ENCODE assay signal across 8 mouse cellular contexts in genomic region chr7:141264761-141265410, GRCm38 (mm10). TPM values are rescaled to one million over a fixed set of nuclear protein-coding genes. Genes with fewer than 3 reads are reported as not detected.
DNase-seq lines count a peak whose midpoint lies in the region; ATAC-seq and TF ChIP-seq lines count a peak whose summit lies in the region.
"Had no signal": no experiment of that assay in that cellular context is flagged by ENCODE, and none has a peak within 500 bp of the region (broad histone marks: within the 10 kb centered on the region; RNA-seq: fewer than 3 reads in every experiment).

No protein-coding gene starts in this region.

- no peak for ATAC-seq in embryonic facial prominence, embryonic 13.5 days (ENCODE audit: insufficient number of reproducible peaks, insufficient read depth, low FRiP score, low TSS enrichment, low read depth)
- ATAC-seq in hindbrain, embryonic 14.5 days (ENCODE audit: low FRiP score): 0 out of 2 replicates have a peak, but pooled peaks have one; percentile 60
- ATAC-seq in liver, embryonic 15.5 days (ENCODE audit: insufficient read depth): peak; percentile 30; the same call in 1 of the 2 replicates
- peak; percentile 61; the same call in 1 of the 2 replicates for ATAC-seq in neural tube, embryonic 11.5 days (ENCODE audit: insufficient read depth, low FRiP score, low TSS enrichment)

- no peaks in the 10 kb centered on the region for H3K79me2 ChIP-seq in CH12.LX (replicated peaks; ENCODE audit: control insufficient read depth, extremely low read depth, insufficient read depth, poor library complexity, severe bottlenecking)

- H3K4me3 ChIP-seq in CH12.LX (replicated peaks in 1 of 3; ENCODE audit: low read depth in 2 of 3, low read length in 2 of 3, poor library complexity in 1 of 3): peak overlapping the region in 1 of 3 experiments; percentile 83
- H3K4me3 ChIP-seq in embryonic facial prominence, embryonic 13.5 days: no peak overlapping the region
- no peak overlapping the region for H3K4me3 ChIP-seq in hindbrain, embryonic 14.5 days (replicated peaks; ENCODE audit: low read length)
- peak overlapping the region; percentile 71 for H3K4me3 ChIP-seq in liver, embryonic 15.5 days (replicated peaks)
- H3K4me3 ChIP-seq in neural tube, embryonic 11.5 days (ENCODE audit: low read depth, low read length): no peak overlapping the region

- TF ChIP-seq EP300 in CH12.LX (IDR thresholded peaks at IDR 0.05; ENCODE audit: low read length): no peak; the same call in 1 of the 2 replicates

- dilution Hi-C loops in CH12.LX (cut with MboI; ENCODE audit: extremely low pct_ligation_motif_present, extremely low pct_unique_long_range_greater_than_20kb, low sequenced_read_pairs): no loop called here

- H3K27ac ChIP-seq in CH12.LX (ENCODE audit: insufficient read depth, low read depth): peak overlapping the region; percentile 80
- H3K27ac ChIP-seq in embryonic facial prominence, embryonic 13.5 days: no peak overlapping the region
- H3K27ac ChIP-seq in hindbrain, embryonic 14.5 days: no peak overlapping the region
- H3K27ac ChIP-seq in liver, embryonic 15.5 days (replicated peaks): 0 out of 2 replicates have a peak overlapping the region, but pooled peaks have one; percentile 56
- H3K27ac ChIP-seq in neural tube, embryonic 11.5 days (ENCODE audit: low read depth, low read length): no peak overlapping the region

- 0 out of 2 replicates have a peak overlapping the region, but pooled peaks have one; percentile 29 for H3K9ac ChIP-seq in CH12.LX (ENCODE audit: insufficient read depth, low read depth)
- H3K9ac ChIP-seq in embryonic facial prominence, embryonic 13.5 days: 0 out of 2 replicates have a peak overlapping the region, but pooled peaks have one; percentile 3
- no peak overlapping the region for H3K9ac ChIP-seq in hindbrain, embryonic 14.5 days
- 0 out of 2 replicates have a peak overlapping the region, but pooled peaks have one; percentile 68 for H3K9ac ChIP-seq in liver, embryonic 15.5 days
- no peak overlapping the region; the same call in 1 of the 2 replicates for H3K9ac ChIP-seq in neural tube, embryonic 11.5 days (ENCODE audit: low read length)

- TF ChIP-seq CTCF in CH12.LX (conservative IDR thresholded peaks at IDR 0.05 in 1 of 2, IDR thresholded peaks at IDR 0.05 in 1 of 2; ENCODE audit: low read depth in 2 of 2, low read length in 2 of 2): peak; percentile 13 to 79; a peak in 2 of 4 replicates

- H3K27me3 ChIP-seq in CH12.LX (replicated peaks): no peaks in the 10 kb centered on the region
- H3K27me3 ChIP-seq in embryonic facial prominence, embryonic 13.5 days: no peaks in the 10 kb centered on the region
- H3K27me3 ChIP-seq in hindbrain, embryonic 14.5 days (ENCODE audit: control insufficient read depth, insufficient read depth, low read length): no peaks in the 10 kb centered on the region
- peaks cover 13% of the 10 kb centered on the region for H3K27me3 ChIP-seq in liver, embryonic 15.5 days
- no peaks in the 10 kb centered on the region for H3K27me3 ChIP-seq in neural tube, embryonic 11.5 days (ENCODE audit: control insufficient read depth, insufficient read depth, low read length)

- peak; percentile 71 for TF ChIP-seq RAD21 in CH12.LX (IDR thresholded peaks at IDR 0.05; ENCODE audit: low read depth, low read length)

- peaks cover 46 to 59% of the 10 kb centered on the region in 2 experiments for H3K36me3 ChIP-seq in CH12.LX (replicated peaks in 1 of 2; ENCODE audit: control insufficient read depth in 1 of 2, insufficient read depth in 1 of 2, low read length in 1 of 2)
- peaks cover 45% of the 10 kb centered on the region for H3K36me3 ChIP-seq in embryonic facial prominence, embryonic 13.5 days
- H3K36me3 ChIP-seq in hindbrain, embryonic 14.5 days (replicated peaks; ENCODE audit: control insufficient read depth, insufficient read depth): peaks cover 47% of the 10 kb centered on the region
- H3K36me3 ChIP-seq in liver, embryonic 15.5 days (replicated peaks): peaks cover 48% of the 10 kb centered on the region
- peaks cover 27% of the 10 kb centered on the region for H3K36me3 ChIP-seq in neural tube, embryonic 11.5 days (ENCODE audit: control insufficient read depth, insufficient read depth, low read length)

- peaks cover 14 to 27% of the 10 kb centered on the region in 2 experiments for H3K4me1 ChIP-seq in CH12.LX (ENCODE audit: control insufficient read depth in 1 of 2, insufficient read depth in 2 of 2)
- H3K4me1 ChIP-seq in embryonic facial prominence, embryonic 13.5 days: peaks cover 19% of the 10 kb centered on the region
- 0 out of 2 replicates have a peak, but pooled peaks cover 7% of the 10 kb centered on the region for H3K4me1 ChIP-seq in hindbrain, embryonic 14.5 days (replicated peaks; ENCODE audit: control insufficient read depth, insufficient read depth, low read length)
- H3K4me1 ChIP-seq in liver, embryonic 15.5 days (replicated peaks): peaks cover 26% of the 10 kb centered on the region
- peaks cover 10% of the 10 kb centered on the region; the same call in 1 of the 2 replicates for H3K4me1 ChIP-seq in neural tube, embryonic 11.5 days (ENCODE audit: control insufficient read depth, insufficient read depth, low read length)

- 31% methylated on average over 12 of the region's 12 CpGs for WGBS in embryonic facial prominence, embryonic 13.5 days
- WGBS in hindbrain, embryonic 14.5 days: 40% methylated on average over 12 of the region's 12 CpGs
- 14% methylated on average over 12 of the region's 12 CpGs for WGBS in liver, embryonic 15.5 days (ENCODE audit: insufficient replicate concordance)
- WGBS in neural tube, embryonic 11.5 days: 42% methylated on average over 12 of the region's 12 CpGs

- TF ChIP-seq POLR2A in CH12.LX (IDR thresholded peaks at IDR 0.05; ENCODE audit: low read depth, low read length): peak; percentile 12; the same call in 1 of the 2 replicates

- peak overlapping the region; percentile 58 for H3K4me2 ChIP-seq in CH12.LX (ENCODE audit: insufficient read depth, low read depth, poor library complexity, severe bottlenecking)
- H3K4me2 ChIP-seq in embryonic facial prominence, embryonic 13.5 days: peak overlapping the region; percentile 82
- no peak overlapping the region for H3K4me2 ChIP-seq in hindbrain, embryonic 14.5 days (replicated peaks)
- H3K4me2 ChIP-seq in liver, embryonic 15.5 days: peak overlapping the region; percentile 79
- no peak overlapping the region for H3K4me2 ChIP-seq in neural tube, embryonic 11.5 days (ENCODE audit: low read depth)

- in situ Hi-C loops in CH12.LX (cut with MboI; ENCODE audit: low pct_ligation_motif_present, low pct_unique_long_range_greater_than_20kb, low sequenced_read_pairs): loop anchor here (10.0 kb wide), 1 partner anchor 100 kb away; no protein-coding TSS in a partner anchor

- H3K9me3 ChIP-seq in CH12.LX (replicated peaks; ENCODE audit: low read length): no peaks in the 10 kb centered on the region
- no peaks in the 10 kb centered on the region for H3K9me3 ChIP-seq in embryonic facial prominence, embryonic 13.5 days
- H3K9me3 ChIP-seq in hindbrain, embryonic 14.5 days (ENCODE audit: control insufficient read depth, low read length): no peaks in the 10 kb centered on the region
- no peaks in the 10 kb centered on the region for H3K9me3 ChIP-seq in liver, embryonic 15.5 days (replicated peaks)
- H3K9me3 ChIP-seq in neural tube, embryonic 11.5 days (ENCODE audit: control insufficient read depth, low read length): no peaks in the 10 kb centered on the region

- peak; percentile 73 to 74 for DNase-seq in B cell, adult 2 months
- peak; percentile 72 for DNase-seq in CH12.LX (ENCODE audit: extremely low read depth)
- no peak for DNase-seq in hindbrain, embryonic 14.5 days (ENCODE audit: low spot score)
- DNase-seq in neural tube, embryonic 11.5 days (ENCODE audit: low spot score): peak; percentile 56
- no peak for DNase-seq in layer of hippocampus, adult 18-20 months (ENCODE audit: low spot score in 2 of 2)

RNA-seq across cellular contexts. Expression of gene Irf7, which starts 1.4 kb away (rescaled TPM):
- total RNA-seq in CH12.LX (2012; rRNA removed): 11.2 and 26.2 TPM in 2 replicates
- total RNA-seq in CH12.LX (2014; rRNA removed): 10.1 and 10.5 TPM in 2 replicates
- 6.5 and 7.7 TPM in 2 replicates for polyA plus RNA-seq in CH12.LX (2012; ENCODE audit: insufficient read length, low read depth)
- polyA plus RNA-seq in embryonic facial prominence, embryonic 13.5 days (2015; fragmentation: Nextera tagmentation; extraction: Ambion mirVana): 2.0 and 2.4 TPM in 2 replicates
- polyA plus RNA-seq in hindbrain, embryonic 14.5 days (2014; fragmentation: Nextera tagmentation; extraction: Ambion mirVana): 1.4 and 1.6 TPM in 2 replicates
- 10.7 and 12.8 TPM in 2 replicates for polyA plus RNA-seq in liver, embryonic 15.5 days (2015; fragmentation: Nextera tagmentation; extraction: Ambion mirVana)
- 0.56 and 0.78 TPM in 2 replicates for polyA plus RNA-seq in neural tube, embryonic 11.5 days (2014; fragmentation: Nextera tagmentation; extraction: Ambion mirVana)
- total RNA-seq in layer of hippocampus, adult 18-20 months (2021): 1 to 10 TPM in 1 of 2 experiments, under 1 TPM in 1; 0.46 to 1.2 TPM

RNA-seq across cellular contexts. Expression of gene Cdhr5, which starts 11.7 kb away (rescaled TPM):
- total RNA-seq in CH12.LX (2012; rRNA removed): 1.0 and 1.9 TPM in 2 replicates
- total RNA-seq in CH12.LX (2014; rRNA removed): 0.31 and 0.35 TPM in 2 replicates
- polyA plus RNA-seq in CH12.LX (2012; ENCODE audit: insufficient read length, low read depth): 3.3 and 3.9 TPM in 2 replicates
- polyA plus RNA-seq in embryonic facial prominence, embryonic 13.5 days (2015; fragmentation: Nextera tagmentation; extraction: Ambion mirVana): 2.0 TPM in 1 of 2 replicates, not detected in the other
- polyA plus RNA-seq in hindbrain, embryonic 14.5 days (2014; fragmentation: Nextera tagmentation; extraction: Ambion mirVana): not detected in 2 replicates
- 0.46 and 0.47 TPM in 2 replicates for polyA plus RNA-seq in liver, embryonic 15.5 days (2015; fragmentation: Nextera tagmentation; extraction: Ambion mirVana)
- polyA plus RNA-seq in neural tube, embryonic 11.5 days (2014; fragmentation: Nextera tagmentation; extraction: Ambion mirVana): not detected in 2 replicates
- not detected for total RNA-seq in layer of hippocampus, adult 18-20 months (2021)
- total RNA-seq: left cerebral cortex, postnatal 10 days had no signal

RNA-seq across cellular contexts. Expression of gene Sct, which starts 14.0 kb away (rescaled TPM):
- not detected in 2 replicates for total RNA-seq in CH12.LX (2012; rRNA removed)
- total RNA-seq in CH12.LX (2014; rRNA removed): not detected in 2 replicates
- 0.49 TPM in 1 of 2 replicates, not detected in the other for polyA plus RNA-seq in CH12.LX (2012; ENCODE audit: insufficient read length, low read depth)
- polyA plus RNA-seq in embryonic facial prominence, embryonic 13.5 days (2015; fragmentation: Nextera tagmentation; extraction: Ambion mirVana): 1.1 and 1.9 TPM in 2 replicates
- polyA plus RNA-seq in hindbrain, embryonic 14.5 days (2014; fragmentation: Nextera tagmentation; extraction: Ambion mirVana): 3.2 and 4.1 TPM in 2 replicates
- 0.35 and 0.47 TPM in 2 replicates for polyA plus RNA-seq in liver, embryonic 15.5 days (2015; fragmentation: Nextera tagmentation; extraction: Ambion mirVana)
- polyA plus RNA-seq in neural tube, embryonic 11.5 days (2014; fragmentation: Nextera tagmentation; extraction: Ambion mirVana): 13.2 and 13.7 TPM in 2 replicates
- total RNA-seq in layer of hippocampus, adult 18-20 months (2021): not detected
- total RNA-seq: left cerebral cortex, postnatal 10 days had no signal

RNA-seq across cellular contexts. Expression of gene Drd4, which starts 26.9 kb away (rescaled TPM):
- total RNA-seq in CH12.LX (2012; rRNA removed) (not detected in 2 replicates), CH12.LX (2014; rRNA removed) (not detected in 2 replicates)
- not detected in 2 replicates for polyA plus RNA-seq in CH12.LX (2012; ENCODE audit: insufficient read length, low read depth)
- 1.3 and 1.7 TPM in 2 replicates for polyA plus RNA-seq in embryonic facial prominence, embryonic 13.5 days (2015; fragmentation: Nextera tagmentation; extraction: Ambion mirVana)
- 0.65 and 0.88 TPM in 2 replicates for polyA plus RNA-seq in hindbrain, embryonic 14.5 days (2014; fragmentation: Nextera tagmentation; extraction: Ambion mirVana)
- polyA plus RNA-seq in liver, embryonic 15.5 days (2015; fragmentation: Nextera tagmentation; extraction: Ambion mirVana): not detected in 2 replicates
- polyA plus RNA-seq in neural tube, embryonic 11.5 days (2014; fragmentation: Nextera tagmentation; extraction: Ambion mirVana): 0.43 and 0.61 TPM in 2 replicates
- not detected for total RNA-seq in layer of hippocampus, adult 18-20 months (2021)

RNA-seq across cellular contexts. Expression of gene Phrf1, which starts 36.3 kb away (rescaled TPM):
- total RNA-seq in CH12.LX (2012; rRNA removed) (51.7 and 52.5 TPM in 2 replicates), CH12.LX (2014; rRNA removed) (21.8 and 22.4 TPM in 2 replicates)
- polyA plus RNA-seq in CH12.LX (2012; ENCODE audit: insufficient read length, low read depth): 59.2 and 67.0 TPM in 2 replicates
- 78.5 and 82.0 TPM in 2 replicates for polyA plus RNA-seq in embryonic facial prominence, embryonic 13.5 days (2015; fragmentation: Nextera tagmentation; extraction: Ambion mirVana)
- 61.8 and 63.5 TPM in 2 replicates for polyA plus RNA-seq in hindbrain, embryonic 14.5 days (2014; fragmentation: Nextera tagmentation; extraction: Ambion mirVana)
- 26.7 and 32.6 TPM in 2 replicates for polyA plus RNA-seq in liver, embryonic 15.5 days (2015; fragmentation: Nextera tagmentation; extraction: Ambion mirVana)
- 90.3 and 93.3 TPM in 2 replicates for polyA plus RNA-seq in neural tube, embryonic 11.5 days (2014; fragmentation: Nextera tagmentation; extraction: Ambion mirVana)
- 10 to 100 TPM; 76.9 to 78.8 TPM for total RNA-seq in layer of hippocampus, adult 18-20 months (2021)

Comparison
In these comparisons a context has a peak if more than half of its experiments do, and no peak if none do; other contexts are left out.
1. DNase-seq: peak in B cell, adult 2 months (2 of 2), CH12.LX (single experiment) and neural tube, embryonic 11.5 days (single experiment); none in hindbrain, embryonic 14.5 days (single experiment) and layer of hippocampus, adult 18-20 months (0 of 2).
2. H3K27ac ChIP-seq: peak in CH12.LX (single experiment) and liver, embryonic 15.5 days (single experiment); none in embryonic facial prominence, embryonic 13.5 days (single experiment), hindbrain, embryonic 14.5 days (single experiment) and neural tube, embryonic 11.5 days (single experiment).
3. H3K4me2 ChIP-seq: peak in CH12.LX (single experiment), embryonic facial prominence, embryonic 13.5 days (single experiment) and liver, embryonic 15.5 days (single experiment); none in hindbrain, embryonic 14.5 days (single experiment) and neural tube, embryonic 11.5 days (single experiment).
4. H3K9ac ChIP-seq: peak in CH12.LX (single experiment), embryonic facial prominence, embryonic 13.5 days (single experiment) and liver, embryonic 15.5 days (single experiment); none in hindbrain, embryonic 14.5 days (single experiment) and neural tube, embryonic 11.5 days (single experiment).